ENCODE assay signal across 8 mouse cellular contexts in genomic region chr16:13671685-13672385, GRCm38 (mm10). TPM values are rescaled to one million over a fixed set of nuclear protein-coding genes. Genes with fewer than 3 reads are reported as not detected.
DNase-seq lines count a peak whose midpoint lies in the region; ATAC-seq lines count a peak whose summit lies in the region.

Bfar (plus strand) TSS chr16:13671858.
3110001I22Rik (plus strand) TSS chr16:13671929.

- peak within 1 kb of the TSS; percentile 91 for H3K9ac ChIP-seq in hindbrain, embryonic 15.5 days

- H3K4me3 ChIP-seq in hindbrain, embryonic 15.5 days, result peak within 1 kb of the TSS; percentile 98

- H3K4me1 ChIP-seq in hindbrain, embryonic 15.5 days (replicated peaks), result peaks cover 27% of the 10 kb centered on the region

- no peaks in the 10 kb centered on the region for H3K9me3 ChIP-seq in hindbrain, embryonic 15.5 days

- no peaks in the 10 kb centered on the region for H3K27me3 ChIP-seq in hindbrain, embryonic 15.5 days

- peak; percentile 94 for ATAC-seq in hindbrain, embryonic 15.5 days (ENCODE audit: low FRiP score, low read depth)

- peak within 1 kb of the TSS; percentile 84 for H3K27ac ChIP-seq in hindbrain, embryonic 15.5 days (replicated peaks)

- WGBS in hindbrain, embryonic 15.5 days, result under 1% methylated on average over 54 of the region's 54 CpGs

- peak within 1 kb of the TSS; percentile 76 for H3K4me2 ChIP-seq in hindbrain, embryonic 15.5 days

- DNase-seq in R1 (ENCODE audit: low read depth, low spot score), result peak; percentile 97
- peak; percentile 89 to 94 for DNase-seq in cerebellum, postnatal 25 days
- peak; percentile 65 to 78 for DNase-seq in frontal cortex, postnatal 25 days (ENCODE audit: low spot score in 2 of 2)
- peak; percentile 80 for DNase-seq in left cerebral cortex, adult 11 months (ENCODE audit: low spot score)
- DNase-seq in lung, postnatal 4 days, result peak; percentile 91 to 95
- peak; percentile 88 for DNase-seq in retina, postnatal 7 days (ENCODE audit: low read depth, low spot score)
- peak; percentile 73 for DNase-seq in urinary bladder, adult 2 months (ENCODE audit: low spot score)

- H3K36me3 ChIP-seq in hindbrain, embryonic 15.5 days, result peaks cover 6% of the 10 kb centered on the region

RNA-seq across cellular contexts. Expression of gene Bfar, which starts in this region (rescaled TPM):
- 49.4 and 52.5 TPM in 2 replicates for polyA plus RNA-seq in hindbrain, embryonic 15.5 days (2015; fragmentation: Nextera tagmentation; extraction: Ambion mirVana)
- polyA plus RNA-seq in urinary bladder, adult 2 months (2012; rRNA removed), result 48.4 and 55.7 TPM in 2 replicates

RNA-seq across cellular contexts. Expression of gene 3110001I22Rik, which starts in this region (rescaled TPM):
- polyA plus RNA-seq in hindbrain, embryonic 15.5 days (2015; fragmentation: Nextera tagmentation; extraction: Ambion mirVana), result 6.7 and 7.0 TPM in 2 replicates
- 2.6 and 2.9 TPM in 2 replicates for polyA plus RNA-seq in urinary bladder, adult 2 months (2012; rRNA removed)

Comparison
In these comparisons a context has a peak if more than half of its experiments do, and no peak if none do; other contexts are left out.
1. Peak in every context shown above with its lines: DNase-seq, ATAC-seq, H3K4me3 ChIP-seq and H3K27ac ChIP-seq.